Mouse (Mus musculus) embryonic fibroblast, embryonic 13.5 days (primary cell): ENCODE measurements around the gene Plk3.

Experiments
- CTCF ChIP-seq: IDR thresholded peaks from 2 replicates; pipeline ENCODE4 v1.5.1; 2011; ENCODE audit warnings: mild to moderate bottlenecking, control low read depth, low read length, moderate library complexity, borderline replicate concordance; ENCODE audit not compliant: insufficient read depth
- POLR2A ChIP-seq: IDR thresholded peaks from 2 replicates; pipeline ENCODE4 v1.6.1; 2011; ENCODE audit warnings: low read depth, mild to moderate bottlenecking, control low read depth, low read length, moderate library complexity

DNA sequence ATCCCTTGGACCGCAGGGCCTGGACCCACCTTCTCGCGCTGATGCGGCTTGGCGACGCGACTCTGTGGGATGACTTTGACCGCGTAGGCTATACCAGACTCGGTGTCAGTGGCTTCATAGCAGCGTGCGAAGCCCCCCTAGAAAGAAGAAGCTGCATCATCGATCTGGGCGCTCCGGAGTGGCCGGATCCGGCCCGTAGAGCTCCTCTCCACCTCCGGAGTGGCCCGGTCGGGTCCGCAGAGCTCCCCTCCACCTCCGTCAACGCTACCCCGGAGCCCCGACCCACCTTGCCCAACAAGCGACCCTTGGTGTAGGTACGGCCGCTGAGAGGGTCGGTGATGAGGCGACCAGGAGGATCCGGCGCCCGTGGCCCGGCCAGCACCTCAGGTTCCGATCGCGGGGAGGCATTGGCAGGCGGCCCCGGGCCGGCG is 382 bp downstream of the Plk3 start:
- TF ChIP-seq POLR2A (no peak), CTCF (no peak)
